Mouse (Mus musculus): Measurements from ENCODE around the gene Kansl1l.

- no peak for TF ChIP-seq POLR2A (IDR thresholded peaks at IDR 0.05; ENCODE audit: insufficient read depth, low read depth, low read length)
- no peak for TF ChIP-seq CTCF (IDR thresholded peaks at IDR 0.05)
- TF ChIP-seq EP300 (IDR thresholded peaks at IDR 0.05; ENCODE audit: insufficient read depth, low read depth, low read length): no peak
Observed at GRCm38 (mm10) chr1:66671475-66671874, 145.9 kb downstream of the Kansl1l start.
